Mouse (Mus musculus) olfactory bulb, adult 2 months (tissue): ENCODE results near the gene Hist2h3c2.

Experiments used
- CTCF ChIP-seq: fragments of 200-500 bp; IDR thresholded peaks from 2 replicates; pipeline ENCODE4 v1.5.1; 2012; ENCODE audit warnings: low read depth, mild to moderate bottlenecking, low read length, moderate library complexity; ENCODE audit not compliant: insufficient read depth
- POLR2A ChIP-seq: fragments of 200-500 bp; IDR thresholded peaks from 2 replicates; pipeline ENCODE4 v1.6.1; 2012; ENCODE audit warnings: mild to moderate bottlenecking, low read depth, low read length, moderate library complexity; ENCODE audit not compliant: insufficient read depth

GRCm38 (mm10) chr3:96266132-96266710, 27.3 kb upstream of the Hist2h3c2 start:
- no peak for TF ChIP-seq CTCF
- no peak for TF ChIP-seq POLR2A
